Mouse (Mus musculus): ENCODE results near the gene Tmem121.

DNA sequence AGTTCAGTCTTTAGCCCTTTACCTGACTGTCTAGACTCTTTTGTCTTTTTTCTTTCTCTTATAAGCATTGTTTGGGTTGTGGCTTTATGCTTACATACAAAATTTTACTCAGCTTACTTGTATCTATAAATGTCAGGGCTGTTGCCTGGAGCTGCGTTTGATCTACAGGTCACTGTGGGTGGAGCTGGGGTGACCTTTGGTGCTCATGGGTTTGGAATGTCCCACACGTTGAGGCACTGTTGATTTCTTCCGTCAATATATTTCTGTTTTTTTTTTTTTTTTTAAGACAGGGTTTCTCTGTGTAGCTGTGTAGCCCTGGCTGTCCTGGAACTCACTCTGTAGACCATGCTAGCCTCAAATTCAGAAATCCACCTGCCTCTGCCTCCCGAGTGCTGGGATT lies 4.7 kb upstream of the Tmem121 start:
- TF ChIP-seq MAX (IDR thresholded peaks at IDR 0.05; ENCODE audit: low read depth) (no peak), TCF3 (IDR thresholded peaks at IDR 0.05; ENCODE audit: insufficient read length, low read depth) (no peak), POLR2A (IDR thresholded peaks at IDR 0.05; ENCODE audit: insufficient read length, low read depth) (no peak), MYOG (IDR thresholded peaks at IDR 0.05; ENCODE audit: control insufficient read depth in 1 of 3, insufficient read depth in 1 of 3, insufficient read length in 2 of 3, low read depth in 2 of 3) (no peak), POLR2AphosphoS2 (IDR thresholded peaks at IDR 0.05; ENCODE audit: insufficient read length, low read depth) (no peak), USF1 (IDR thresholded peaks at IDR 0.05; ENCODE audit: low read depth) (no peak), MYOD1 (IDR thresholded peaks at IDR 0.05; ENCODE audit: control insufficient read depth in 1 of 3, insufficient read length in 2 of 3, low read depth in 2 of 3) (no peak), E2F4 (IDR thresholded peaks at IDR 0.05; ENCODE audit: insufficient read depth) (no peak), CEBPB (IDR thresholded peaks at IDR 0.05; ENCODE audit: insufficient read depth, poor library complexity, severe bottlenecking) (no peak), TCF12 (IDR thresholded peaks at IDR 0.05; ENCODE audit: insufficient read depth, poor library complexity, severe bottlenecking) (no peak)

All from myocyte (in vitro differentiated cells).